Mouse (Mus musculus) brain, embryonic 14.5 days (tissue): Measurements from ENCODE around the gene Cd59a. TPM values are rescaled to one million over a fixed set of nuclear protein-coding genes. Genes with fewer than 3 reads are reported as not detected.
"Not testable (repeated sequence)": the region's sequence is repeated elsewhere in the genome, so short reads cannot be mapped to it uniquely, and the experiment has no call there.

Experiments used
- DNase-seq: peaks from one replicate; pipeline ENCODE4 v3.0.0-alpha.2; 2011; ENCODE audit warnings: low read depth
- CTCF ChIP-seq: fragments of 200-500 bp; IDR thresholded peaks from 2 replicates; pipeline ENCODE4 v1.5.1; 2012; ENCODE audit warnings: inconsistent platforms, mild to moderate bottlenecking, moderate library complexity, borderline replicate concordance; ENCODE audit not compliant: insufficient read depth, insufficient read length; ENCODE audit errors: extremely low read depth
- POLR2A ChIP-seq: fragments of 200-500 bp; IDR thresholded peaks from 2 replicates; pipeline ENCODE4 v1.6.1; 2012; ENCODE audit warnings: mild to moderate bottlenecking, inconsistent platforms, borderline replicate concordance; ENCODE audit not compliant: poor library complexity, insufficient read depth, insufficient read length, severe bottlenecking; ENCODE audit errors: extremely low read depth
- polyA plus RNA-seq: library from polyadenylated mRNA; depleted of rRNA; stranded (reverse); fragments of >200 nt; gene quantifications from 2 replicates; pipeline ENCODE4 v1.2.3, GENCODE M21; 2012; rRNA removed

The Cd59a gene
- 7.3 and 10.4 TPM in 2 replicates for polyA plus RNA-seq

GRCm38 (mm10) chr2:104095741-104096213, at the start of gene Cd59a:
Gene Cd59a (plus strand): TSS chr2:104095801.
- no peak for TF ChIP-seq CTCF
- TF ChIP-seq POLR2A: no peak

GRCm38 (mm10) chr2:104058381-104058780, 37.2 kb upstream of the Cd59a start:
- no peak for DNase-seq
- TF ChIP-seq POLR2A (no peak), CTCF (no peak)

More at GRCm38 (mm10) chr2:104095741-104096213, at the start of gene Cd59a:
- DNase-seq: peak; percentile 56

GRCm38 (mm10) chr2:104058954-104059353, 36.6 kb upstream of the Cd59a start:
- DNase-seq: no peak
- TF ChIP-seq CTCF (no peak), POLR2A (no peak)

GRCm38 (mm10) chr2:104059786-104060185, 35.8 kb upstream of the Cd59a start:
- TF ChIP-seq CTCF (no peak), POLR2A (no peak)
- no peak for DNase-seq

- no peak for DNase-seq
- no peak for TF ChIP-seq POLR2A
- TF ChIP-seq CTCF: no peak
Measured at GRCm38 (mm10) chr2:104060996-104061395, 34.6 kb upstream of the Cd59a start.

GRCm38 (mm10) chr2:104062665-104063064, 32.9 kb upstream of the Cd59a start:
- DNase-seq: no peak
- TF ChIP-seq CTCF: no peak
- TF ChIP-seq POLR2A: no peak

GRCm38 (mm10) chr2:104064152-104064551, 31.4 kb upstream of the Cd59a start:
- TF ChIP-seq POLR2A (no peak), CTCF (no peak)
- no peak for DNase-seq

- DNase-seq: not testable (repeated sequence)
Measured at GRCm38 (mm10) chr2:104065526-104065925, 30.1 kb upstream of the Cd59a start, which contains the start of gene Gm10912. Gene Gm10912 (plus strand): TSS chr2:104065826.

GRCm38 (mm10) chr2:104068450-104068849, 27.2 kb upstream of the Cd59a start, which contains the start of gene Gm10799:
Gene Gm10799 (minus strand): TSS chr2:104068550.
- not testable (repeated sequence) for DNase-seq

- DNase-seq: peak; percentile 66
- no peak for TF ChIP-seq POLR2A
- TF ChIP-seq CTCF: no peak
Measured at GRCm38 (mm10) chr2:104069704-104070185, 25.9 kb upstream of the Cd59a start, which contains the start of gene Cd59b. Gene Cd59b (plus strand): TSS chr2:104069849.

GRCm38 (mm10) chr2:104078285-104078684, 17.3 kb upstream of the Cd59a start:
- not testable (repeated sequence) for DNase-seq

GRCm38 (mm10) chr2:104081436-104082050, 14.1 kb upstream of the Cd59a start:
- not testable (repeated sequence) for DNase-seq

GRCm38 (mm10) chr2:104082474-104082873, 13.1 kb upstream of the Cd59a start:
- DNase-seq: no peak
- no peak for TF ChIP-seq POLR2A
- no peak for TF ChIP-seq CTCF

GRCm38 (mm10) chr2:104084027-104084426, 11.6 kb upstream of the Cd59a start:
- DNase-seq: not testable (repeated sequence)

- DNase-seq: not testable (repeated sequence)
Measured at GRCm38 (mm10) chr2:104087562-104087961, 8.0 kb upstream of the Cd59a start.
